Comparison of ENCODE assay signal across 21 mouse cellular contexts in genomic region chr1:138560733-138561132, GRCm38 (mm10). TPM values are rescaled to one million over a fixed set of nuclear protein-coding genes. Genes with fewer than 3 reads are reported as not detected.
DNase-seq lines count a peak whose midpoint lies in the region; ATAC-seq lines count a peak whose summit lies in the region.
"Had no signal": no experiment of that assay in that cellular context is flagged by ENCODE, and none has a peak within 500 bp of the region (broad histone marks: within the 10 kb centered on the region; RNA-seq: fewer than 3 reads in every experiment).

No protein-coding gene starts in this region.

- WGBS in midbrain, embryonic 10.5 days = 93% methylated on average over 12 of the region's 12 CpGs
- WGBS in midbrain, embryonic 16.5 days = 92% methylated on average over 12 of the region's 12 CpGs

- no peaks in the 10 kb centered on the region for H3K36me3 ChIP-seq in midbrain, embryonic 10.5 days
- H3K36me3 ChIP-seq in midbrain, embryonic 16.5 days (ENCODE audit: control insufficient read depth, insufficient read depth, low read length) = no peaks in the 10 kb centered on the region
- H3K36me3 ChIP-seq: stomach, embryonic 15.5 days had no signal

- peak; percentile 20 to 26 for DNase-seq in frontal cortex, postnatal 36 days (ENCODE audit: low spot score in 2 of 2)
- DNase-seq in frontal cortex, postnatal 14 days (ENCODE audit: low spot score in 2 of 2) = no peak
- no peak for DNase-seq in midbrain, embryonic 10.5 days (ENCODE audit: low spot score)
- peak; percentile 33 for DNase-seq in brain, adult 2 months (ENCODE audit: low read depth, low spot score)
- DNase-seq in natural killer cell, adult 2 months (ENCODE audit: low spot score in 2 of 2) = peak; percentile 9 to 13
- DNase-seq in thymus, postnatal 14 days = no peak
- no peak for DNase-seq in kidney, adult 8-10 months
- DNase-seq: adrenal gland, postnatal 10 days; cerebellum, adult 9-11 months; embryo, embryonic 11 days; gastrocnemius, postnatal 14 days; heart, postnatal 36 days; liver, postnatal 0 days; right cerebral cortex, postnatal 25 days had no signal

- H3K4me3 ChIP-seq in midbrain, embryonic 10.5 days = no peak overlapping the region
- no peak overlapping the region for H3K4me3 ChIP-seq in midbrain, embryonic 16.5 days (ENCODE audit: low read depth, low read length)
- H3K4me3 ChIP-seq: forebrain, embryonic 13.5 days; heart, embryonic 10.5 days; myocyte; stomach, embryonic 15.5 days had no signal

- ATAC-seq in midbrain, embryonic 16.5 days = no peak
- ATAC-seq: forebrain, embryonic 13.5 days; liver, postnatal 0 days had no signal

- peak overlapping the region; percentile 83 for H3K27ac ChIP-seq in midbrain, embryonic 10.5 days (replicated peaks)
- no peak overlapping the region for H3K27ac ChIP-seq in midbrain, embryonic 16.5 days (ENCODE audit: low read length)
- H3K27ac ChIP-seq: forebrain, embryonic 13.5 days; heart, embryonic 10.5 days; kidney, postnatal 0 days; stomach, embryonic 15.5 days had no signal

- H3K4me2 ChIP-seq in midbrain, embryonic 16.5 days (ENCODE audit: low read length) = no peak overlapping the region
- H3K4me2 ChIP-seq: forebrain, embryonic 13.5 days; midbrain, embryonic 11.5 days; stomach, embryonic 15.5 days had no signal

- H3K4me1 ChIP-seq in midbrain, embryonic 10.5 days = peaks cover 26% of the 10 kb centered on the region
- H3K4me1 ChIP-seq in midbrain, embryonic 16.5 days (ENCODE audit: control insufficient read depth, insufficient read depth, low read length) = peaks cover 4% of the 10 kb centered on the region; the same call in 1 of the 2 replicates
- H3K4me1 ChIP-seq: heart, embryonic 10.5 days; stomach, embryonic 15.5 days had no signal

- no peaks in the 10 kb centered on the region for H3K27me3 ChIP-seq in midbrain, embryonic 10.5 days (ENCODE audit: low read depth, poor library complexity, severe bottlenecking)
- no peaks in the 10 kb centered on the region for H3K27me3 ChIP-seq in midbrain, embryonic 16.5 days (ENCODE audit: control insufficient read depth, insufficient read depth, low read depth, low read length)
- H3K27me3 ChIP-seq: forebrain, embryonic 13.5 days; stomach, embryonic 15.5 days had no signal

- H3K9me3 ChIP-seq in midbrain, embryonic 10.5 days (replicated peaks) = no peaks in the 10 kb centered on the region
- H3K9me3 ChIP-seq in midbrain, embryonic 16.5 days (replicated peaks; ENCODE audit: control insufficient read depth, low read length, poor library complexity, severe bottlenecking) = no peaks in the 10 kb centered on the region
- H3K9me3 ChIP-seq: forebrain, embryonic 13.5 days; heart, embryonic 10.5 days; stomach, embryonic 15.5 days had no signal

- H3K9ac ChIP-seq in midbrain, embryonic 16.5 days (ENCODE audit: low read depth, low read length) = no peak overlapping the region
- H3K9ac ChIP-seq: forebrain, embryonic 13.5 days; liver, postnatal 0 days; stomach, embryonic 15.5 days had no signal

RNA-seq across cellular contexts. Expression of gene Nek7, which starts 59.2 kb away (rescaled TPM):
- 26.5 and 28.3 TPM in 2 replicates for polyA plus RNA-seq in midbrain, embryonic 10.5 days (2016; fragmentation: Nextera tagmentation; extraction: Ambion mirVana)
- polyA plus RNA-seq in midbrain, embryonic 16.5 days (2015; fragmentation: Nextera tagmentation; extraction: Ambion mirVana) = 21.5 and 25.0 TPM in 2 replicates

Comparison
In these comparisons a context has a peak if more than half of its experiments do, and no peak if none do; other contexts are left out.
1. DNase-seq: peak in frontal cortex, postnatal 36 days (2 of 2), brain, adult 2 months (single experiment) and natural killer cell, adult 2 months (2 of 2); none in frontal cortex, postnatal 14 days (0 of 2), midbrain, embryonic 10.5 days (single experiment), thymus, postnatal 14 days (single experiment) and kidney, adult 8-10 months (0 of 2).